Mouse (Mus musculus) intestine, embryonic 14.5 days (tissue): Measurements from ENCODE around the gene Dusp5. TPM values are rescaled to one million over a fixed set of nuclear protein-coding genes. Genes with fewer than 3 reads are reported as not detected.
"Not testable (repeated sequence)": the region's sequence is repeated elsewhere in the genome, so short reads cannot be mapped to it uniquely, and the experiment has no call there.

Experiments
- ATAC-seq: fragments of 200-750 bp; cut with Nextera tagmentation; replicated peaks from 2 replicates; pipeline ENCODE4 v1.8.0; 2017; ENCODE audit warnings: low read depth, moderate number of reproducible peaks, moderate TSS enrichment, moderate library complexity; ENCODE audit not compliant: low FRiP score, low TSS enrichment
- DNase-seq: peaks from one replicate; pipeline ENCODE4 v3.0.0-alpha.2; 2018; ENCODE audit warnings: low spot score
- H3K27ac ChIP-seq: fragments of 300-500 bp; sonication (generic); 2 replicates; pipeline ENCODE4 v1.5.1; 2014; ENCODE audit warnings: low read depth, mild to moderate bottlenecking, control low read depth
- H3K27me3 ChIP-seq: fragments of 300-500 bp; sonication (generic); replicated peaks from 2 replicates; pipeline ENCODE4 v1.6.1; 2014; ENCODE audit warnings: low read length, control low read depth; ENCODE audit not compliant: control insufficient read depth, insufficient read depth
- H3K36me3 ChIP-seq: fragments of 300-500 bp; sonication (generic); 2 replicates; pipeline ENCODE4 v1.6.1; 2014; ENCODE audit warnings: low read length, control low read depth; ENCODE audit not compliant: control insufficient read depth, insufficient read depth
- H3K4me1 ChIP-seq: fragments of 300-500 bp; sonication (generic); replicated peaks from 2 replicates; pipeline ENCODE4 v1.6.1; 2014; ENCODE audit warnings: low read length, control low read depth, mixed read lengths; ENCODE audit not compliant: control insufficient read depth, insufficient read depth
- H3K4me2 ChIP-seq: fragments of 300-500 bp; sonication (generic); 2 replicates; pipeline ENCODE4 v1.6.1; 2014; ENCODE audit warnings: low read length
- H3K4me3 ChIP-seq: fragments of 300-500 bp; sonication (generic); 2 replicates; pipeline ENCODE4 v1.5.1; 2014; ENCODE audit warnings: low read depth, low read length, control low read depth, mixed read lengths
- H3K9ac ChIP-seq: fragments of 300-500 bp; sonication (generic); 2 replicates; pipeline ENCODE4 v1.6.1; 2014; ENCODE audit warnings: mild to moderate bottlenecking, low read length
- H3K9me3 ChIP-seq: fragments of 300-500 bp; sonication (generic); 2 replicates; pipeline ENCODE4 v1.6.1; 2016; ENCODE audit warnings: low read length, control low read depth; ENCODE audit not compliant: control insufficient read depth
- WGBS: fragments of 180-500 bp; shearing (Covaris S2); extraction: QIAGEN DNeasy Blood & Tissue Kit; methylation state at CpG from one replicate; pipeline ENCODE4 v1.1.7; 2014; 5-methylcytosine and 5-hydroxymethylcytosine counted together
- polyA plus RNA-seq: library from polyadenylated mRNA; unstranded; fragments of >200 nt; fragmentation: Nextera tagmentation; extraction: Ambion mirVana; gene quantifications from 2 replicates; pipeline ENCODE4 v1.2.1, GENCODE M21; 2014

The Dusp5 gene
- polyA plus RNA-seq, 1 experiment from 2014 or later: 7.3 TPM

DNA sequence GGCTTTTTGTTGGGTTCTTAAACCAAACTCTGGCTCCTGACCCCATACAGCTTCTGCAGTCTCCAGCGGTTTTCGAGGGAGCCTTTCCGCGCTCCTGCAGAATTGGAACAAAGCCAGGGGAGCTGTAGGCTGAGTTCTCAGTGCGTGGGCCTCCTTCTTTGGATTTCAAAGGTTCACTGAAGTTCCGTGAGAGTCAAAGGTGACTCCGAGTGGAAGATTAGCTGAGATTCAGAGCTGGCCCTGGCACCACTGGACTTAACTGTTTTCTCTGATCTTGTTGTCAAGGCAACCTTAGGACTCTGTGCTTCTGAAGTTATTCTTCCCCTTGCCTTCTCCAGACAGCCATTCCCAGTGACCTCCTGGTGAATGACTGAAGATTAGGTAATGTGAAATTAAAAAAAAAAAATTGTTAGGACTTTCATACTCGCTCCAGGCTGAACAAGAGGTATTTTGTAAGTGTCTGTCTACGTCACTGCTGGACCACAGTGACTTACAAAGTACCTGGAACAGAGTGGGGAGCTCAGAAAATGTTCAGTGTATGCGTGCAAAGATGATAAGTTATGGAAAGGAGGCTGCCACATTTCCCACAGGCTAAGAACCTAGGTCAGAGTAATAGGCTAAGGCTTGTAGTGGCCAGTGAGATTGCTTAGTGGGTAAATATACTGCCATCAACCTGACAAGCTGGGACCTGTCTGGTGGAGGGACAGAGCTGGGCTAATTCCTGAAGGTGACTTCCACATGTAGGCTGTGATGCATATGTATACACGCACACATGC, 48.3 kb downstream of the Dusp5 start:
- Histone ChIP-seq H3K36me3 (no peaks in the 10 kb centered on the region), H3K4me1 (peaks cover 4% of the 10 kb centered on the region; the same call in 1 of the 2 replicates), H3K27me3 (no peaks in the 10 kb centered on the region), H3K27ac (no peak overlapping the region), H3K9me3 (no peaks in the 10 kb centered on the region), H3K9ac (no peak overlapping the region), H3K4me3 (no peak overlapping the region), H3K4me2 (no peak overlapping the region)
- DNase-seq (peak; percentile 52), ATAC-seq (no peak)
- WGBS: 50% methylated on average over 11 of the region's 11 CpGs

DNA sequence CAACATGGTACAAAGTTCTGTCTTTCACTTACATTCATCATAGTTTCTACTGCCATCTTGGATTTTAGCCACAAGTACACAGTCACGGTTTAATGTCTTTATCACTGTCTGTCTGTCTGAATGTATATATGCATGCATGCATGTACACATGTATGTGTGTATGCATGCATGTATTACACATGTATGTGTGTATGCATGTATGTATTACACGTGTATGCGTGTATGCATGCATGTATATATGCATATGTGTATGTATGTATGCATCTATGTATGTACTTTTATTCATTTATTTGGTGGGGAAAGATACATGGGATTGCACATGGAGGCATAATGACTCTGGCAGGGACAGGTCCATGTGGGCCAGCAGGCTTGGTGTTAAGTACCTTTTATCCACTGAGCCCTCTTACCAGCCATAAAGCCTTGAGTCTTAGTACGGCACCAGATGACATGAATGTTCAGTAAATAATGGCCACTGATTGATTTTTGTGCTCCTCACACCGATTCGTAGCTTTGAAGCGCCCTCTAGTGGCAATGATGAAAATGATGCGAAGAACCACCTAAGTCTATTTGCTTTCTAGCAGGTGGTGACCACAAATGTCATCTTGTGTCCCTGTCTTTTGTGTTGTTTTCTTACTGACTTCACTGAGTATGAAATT, 49.8 kb downstream of the Dusp5 start:
- H3K27me3 ChIP-seq: no peaks in the 10 kb centered on the region
- DNase-seq (peak; percentile 63), ATAC-seq (0 out of 2 replicates have a peak, but pooled peaks have one; percentile 50)
- H3K27ac ChIP-seq: no peak overlapping the region
- H3K4me3 ChIP-seq: no peak overlapping the region
- no peaks in the 10 kb centered on the region for H3K9me3 ChIP-seq
- no peak overlapping the region for H3K9ac ChIP-seq
- H3K36me3 ChIP-seq: no peaks in the 10 kb centered on the region
- no peak overlapping the region for H3K4me2 ChIP-seq
- 11% methylated on average over 8 of the region's 8 CpGs for WGBS
- H3K4me1 ChIP-seq: 0 out of 2 replicates have a peak, but pooled peaks cover 4% of the 10 kb centered on the region

DNA sequence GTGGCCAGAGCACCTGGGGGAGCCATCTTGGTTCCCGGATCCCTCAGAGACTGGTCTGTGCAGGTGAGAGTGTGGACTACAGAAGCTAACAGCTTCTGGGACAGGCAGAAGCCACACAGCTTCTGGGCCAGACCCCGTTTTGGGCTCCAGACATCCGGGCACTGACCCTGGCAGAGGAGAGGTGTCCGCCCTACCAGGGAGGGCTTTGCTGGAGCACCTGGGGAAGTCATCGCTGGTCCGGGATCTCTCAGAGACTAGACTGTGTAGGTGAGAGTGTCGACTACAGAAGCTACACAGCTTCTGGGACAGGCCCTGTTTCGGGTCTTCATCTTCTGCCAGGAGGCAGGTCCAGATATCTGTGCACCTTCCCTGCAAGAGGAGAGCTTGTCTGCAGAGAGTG, 51.4 kb downstream of the Dusp5 start:
- not testable (repeated sequence) for H3K4me3 ChIP-seq, H3K9me3 ChIP-seq, H3K9ac ChIP-seq, DNase-seq, H3K27ac ChIP-seq, H3K4me1 ChIP-seq, H3K4me2 ChIP-seq, H3K36me3 ChIP-seq, H3K27me3 ChIP-seq, ATAC-seq
- WGBS: 90% methylated on average over 8 of the region's 8 CpGs

DNA sequence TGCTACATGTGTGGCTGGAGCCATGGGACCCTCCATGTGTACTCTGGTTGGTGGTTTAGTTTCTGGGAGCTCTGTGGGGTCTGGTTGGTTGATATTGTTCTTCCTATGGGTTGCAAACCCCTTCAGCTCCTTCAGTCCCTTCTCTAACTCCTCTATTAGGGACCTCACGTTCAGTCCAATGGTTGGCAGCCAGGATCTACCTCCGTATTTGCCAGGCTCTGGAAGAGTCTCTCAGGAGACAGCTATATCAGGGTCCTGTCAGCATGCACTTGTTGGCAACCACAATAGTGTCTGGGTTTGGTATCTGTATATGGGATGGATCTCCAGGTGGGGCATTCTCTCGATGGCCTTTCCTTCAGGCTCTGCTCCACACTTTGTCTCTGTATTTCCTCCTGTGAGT, 58.8 kb downstream of the Dusp5 start:
- H3K27me3 ChIP-seq, DNase-seq, H3K27ac ChIP-seq, H3K4me3 ChIP-seq, H3K4me2 ChIP-seq, H3K36me3 ChIP-seq, H3K9ac ChIP-seq, H3K4me1 ChIP-seq, ATAC-seq, H3K9me3 ChIP-seq: not testable (repeated sequence)
- WGBS: 93% methylated on average over 3 of the region's 3 CpGs

DNA sequence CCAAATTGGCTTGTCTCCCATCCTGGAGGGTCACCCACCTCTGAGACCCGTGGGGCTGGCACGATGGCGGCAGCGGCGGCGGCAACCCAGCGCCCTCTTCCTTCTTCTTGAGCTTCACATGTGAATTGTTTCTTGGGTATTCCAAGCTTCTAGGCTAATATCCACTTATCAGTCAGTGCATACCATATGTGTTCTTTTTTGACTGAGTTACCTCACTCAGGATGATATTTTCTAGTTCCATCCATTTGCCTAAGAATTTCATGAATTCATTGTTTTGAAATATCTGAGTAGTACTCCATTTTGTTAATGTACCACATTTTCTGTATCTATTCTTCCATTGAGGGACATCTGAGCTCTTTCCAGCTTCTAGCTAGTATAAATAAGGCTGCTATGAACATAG, 60.1 kb downstream of the Dusp5 start, which contains the start of gene Nutf2-ps1:
Gene Nutf2-ps1, minus strand, starts transcription at position 101 of the 400 bp plus-strand sequence.
- ATAC-seq: not testable (repeated sequence)
- 96% methylated on average over 7 of the region's 7 CpGs for WGBS

More for the DNA sequence above, 60.1 kb downstream of the Dusp5 start, which contains the start of gene Nutf2-ps1:
- not testable (repeated sequence) for H3K9me3 ChIP-seq, H3K4me3 ChIP-seq, H3K4me1 ChIP-seq, H3K4me2 ChIP-seq, H3K27me3 ChIP-seq, H3K27ac ChIP-seq, H3K36me3 ChIP-seq, DNase-seq, H3K9ac ChIP-seq

Other genes starting within 250 kb of the Dusp5 start
- 30.4 and 37.5 TPM in 2 replicates for gene Mxi1, start 218.6 kb upstream of the Dusp5 start, polyA plus RNA-seq
- 2.2 TPM in 1 of 2 replicates, not detected in the other for gene Gm10197, start 157.3 kb upstream of the Dusp5 start, polyA plus RNA-seq
- 43.8 and 43.9 TPM in 2 replicates for gene Smndc1, start 138.5 kb upstream of the Dusp5 start, polyA plus RNA-seq
- gene Nutf2-ps1, start 60.0 kb downstream of the Dusp5 start, polyA plus RNA-seq: 356 and 368 TPM in 2 replicates
- 65.6 and 75.1 TPM in 2 replicates for gene Smc3, start 71.3 kb downstream of the Dusp5 start, polyA plus RNA-seq
- gene Rbm20, start 148.2 kb downstream of the Dusp5 start, polyA plus RNA-seq: 0.62 and 0.63 TPM in 2 replicates